Mouse (Mus musculus) testis, adult 2 months (tissue): ENCODE data around the gene Casz1. TPM values are rescaled to one million over a fixed set of nuclear protein-coding genes. Genes with fewer than 3 reads are reported as not detected.

Experiments used
- H3K27ac ChIP-seq: fragments of 200-500 bp; 2 replicates; pipeline ENCODE4 v1.5.1; 2012; ENCODE audit warnings: low read depth, low read length; ENCODE audit not compliant: control insufficient read depth, insufficient read depth
- H3K27me3 ChIP-seq: fragments of 200-500 bp; 2 replicates; pipeline ENCODE4 v1.6.1; 2012; ENCODE audit warnings: mild to moderate bottlenecking, low read length, moderate library complexity; ENCODE audit not compliant: control insufficient read depth, insufficient read depth
- H3K36me3 ChIP-seq: fragments of 200-500 bp; 2 replicates; pipeline ENCODE4 v1.6.1; 2012; ENCODE audit warnings: mild to moderate bottlenecking, low read length; ENCODE audit not compliant: control insufficient read depth, insufficient read depth
- H3K4me1 ChIP-seq: fragments of 200-500 bp; 2 replicates; pipeline ENCODE4 v1.6.1; 2012; ENCODE audit warnings: low read length; ENCODE audit not compliant: control insufficient read depth, insufficient read depth
- H3K4me3 ChIP-seq: fragments of 200-500 bp; 2 replicates; pipeline ENCODE4 v1.5.1; 2012; ENCODE audit warnings: low read depth, mild to moderate bottlenecking, low read length, moderate library complexity, mixed read lengths; ENCODE audit not compliant: control insufficient read depth
- CTCF ChIP-seq: fragments of 200-500 bp; IDR thresholded peaks from 2 replicates; pipeline ENCODE4 v1.5.1; 2012; ENCODE audit warnings: low read depth, mild to moderate bottlenecking, inconsistent platforms, low read length, moderate library complexity; ENCODE audit not compliant: control insufficient read depth, insufficient read depth, insufficient replicate concordance
- POLR2A ChIP-seq: fragments of 200-500 bp; IDR thresholded peaks from 2 replicates; pipeline ENCODE4 v1.6.1; 2012; ENCODE audit warnings: low read depth, mild to moderate bottlenecking, inconsistent platforms, low read length, moderate library complexity; ENCODE audit not compliant: control insufficient read depth
- polyA plus RNA-seq: library from polyadenylated mRNA; depleted of rRNA; stranded (reverse); fragments of >200 nt; gene quantifications from 2 replicates; pipeline ENCODE4 v1.2.3, GENCODE M21; 2012

The Casz1 gene
- polyA plus RNA-seq, 1 experiment: 8.5 TPM

GRCm38 (mm10) chr4:148918707-148919447 is 114.6 kb downstream of the Casz1 start:
- no peak overlapping the region for H3K4me3 ChIP-seq
- H3K4me1 ChIP-seq: peaks cover 4% of the 10 kb centered on the region
- H3K36me3 ChIP-seq: no peaks in the 10 kb centered on the region
- no peak for TF ChIP-seq POLR2A
- TF ChIP-seq CTCF: no peak
- no peak overlapping the region for H3K27ac ChIP-seq
- no peaks in the 10 kb centered on the region for H3K27me3 ChIP-seq

- Histone ChIP-seq H3K4me3 (no peak overlapping the region), H3K27ac (no peak overlapping the region)
Measured at GRCm38 (mm10) chr4:148920610-148921009, 116.4 kb downstream of the Casz1 start.

GRCm38 (mm10) chr4:148922221-148922700 is 118.0 kb downstream of the Casz1 start:
- H3K27ac ChIP-seq: no peak overlapping the region
- H3K27me3 ChIP-seq: no peaks in the 10 kb centered on the region
- H3K4me3 ChIP-seq: peak overlapping the region; percentile 27
- H3K36me3 ChIP-seq: no peaks in the 10 kb centered on the region
- peaks cover 4% of the 10 kb centered on the region for H3K4me1 ChIP-seq
- TF ChIP-seq CTCF (no peak), POLR2A (no peak)

More at GRCm38 (mm10) chr4:148920610-148921009, 116.4 kb downstream of the Casz1 start:
- no peaks in the 10 kb centered on the region for H3K36me3 ChIP-seq
- peaks cover 4% of the 10 kb centered on the region for H3K4me1 ChIP-seq
- H3K27me3 ChIP-seq: no peaks in the 10 kb centered on the region
- no peak for TF ChIP-seq CTCF
- TF ChIP-seq POLR2A: no peak

- H3K36me3 ChIP-seq: no peaks in the 10 kb centered on the region
- no peaks in the 10 kb centered on the region for H3K27me3 ChIP-seq
- no peak for TF ChIP-seq POLR2A
- TF ChIP-seq CTCF: no peak
- no peak overlapping the region for H3K4me3 ChIP-seq
- peaks cover 4% of the 10 kb centered on the region for H3K4me1 ChIP-seq
- no peak overlapping the region for H3K27ac ChIP-seq
Measured at GRCm38 (mm10) chr4:148923414-148923813, 119.2 kb downstream of the Casz1 start.

GRCm38 (mm10) chr4:148923976-148924375 is 119.7 kb downstream of the Casz1 start:
- H3K36me3 ChIP-seq: no peaks in the 10 kb centered on the region
- no peak overlapping the region for H3K27ac ChIP-seq
- peaks cover 4% of the 10 kb centered on the region for H3K4me1 ChIP-seq
- no peak overlapping the region for H3K4me3 ChIP-seq
- no peaks in the 10 kb centered on the region for H3K27me3 ChIP-seq
- TF ChIP-seq POLR2A: no peak
- no peak for TF ChIP-seq CTCF

GRCm38 (mm10) chr4:148925589-148926359 is 121.5 kb downstream of the Casz1 start:
- H3K4me3 ChIP-seq: no peak overlapping the region
- H3K27me3 ChIP-seq: no peaks in the 10 kb centered on the region
- no peak overlapping the region for H3K27ac ChIP-seq
- no peak for TF ChIP-seq POLR2A
- no peak for TF ChIP-seq CTCF
- no peaks in the 10 kb centered on the region for H3K36me3 ChIP-seq
- peaks cover 4% of the 10 kb centered on the region for H3K4me1 ChIP-seq

- H3K4me3 ChIP-seq: no peak overlapping the region
- H3K27me3 ChIP-seq: no peaks in the 10 kb centered on the region
- TF ChIP-seq CTCF (no peak), POLR2A (no peak)
- no peaks in the 10 kb centered on the region for H3K36me3 ChIP-seq
- H3K27ac ChIP-seq: no peak overlapping the region
- peaks cover 4% of the 10 kb centered on the region for H3K4me1 ChIP-seq
Measured at GRCm38 (mm10) chr4:148926459-148926858, 122.2 kb downstream of the Casz1 start.
